34 mouse cellular contexts compared by ENCODE assay signal in genomic region chr14:54796760-54797159, GRCm38 (mm10). TPM values are rescaled to one million over a fixed set of nuclear protein-coding genes. Genes with fewer than 3 reads are reported as not detected.
"Had no signal": no experiment of that assay in that cellular context is flagged by ENCODE, and none has a peak within 500 bp of the region (broad histone marks: within the 10 kb centered on the region; RNA-seq: fewer than 3 reads in every experiment).

No protein-coding gene starts in this region.

- DNase-seq: cerebellum, adult 9-11 months; cerebellum, postnatal 10 days; cerebellum, postnatal 14 days; cerebellum, postnatal 25 days; cerebellum, postnatal 36 days; embryo, embryonic 11 days; forebrain, postnatal 0 days; gastrocnemius, adult 2 months; gastrocnemius, postnatal 10 days; gastrocnemius, postnatal 14 days; gastrocnemius, postnatal 25 days; gastrocnemius, postnatal 36 days; heart, adult 18-20 months; heart, adult 2 months had no signal

- H3K4me3 ChIP-seq: embryonic facial prominence, embryonic 10.5 days; embryonic facial prominence, embryonic 12.5 days; embryonic facial prominence, embryonic 13.5 days; embryonic facial prominence, embryonic 15.5 days; erythroblast, embryonic 14.5 days; forebrain, embryonic 10.5 days; forebrain, embryonic 12.5 days; forebrain, embryonic 13.5 days; forebrain, embryonic 15.5 days; gastrocnemius, adult 2 months; heart, adult 2 months had no signal

- H3K4me2 ChIP-seq: embryonic facial prominence, embryonic 12.5 days; embryonic facial prominence, embryonic 13.5 days; embryonic facial prominence, embryonic 15.5 days; forebrain, embryonic 12.5 days; forebrain, embryonic 13.5 days; forebrain, embryonic 15.5 days had no signal

- H3K9ac ChIP-seq: embryonic facial prominence, embryonic 12.5 days; embryonic facial prominence, embryonic 13.5 days; embryonic facial prominence, embryonic 15.5 days; forebrain, embryonic 12.5 days; forebrain, embryonic 13.5 days; forebrain, embryonic 15.5 days; forebrain, postnatal 0 days had no signal

- H3K36me3 ChIP-seq: embryonic facial prominence, embryonic 10.5 days; embryonic facial prominence, embryonic 12.5 days; embryonic facial prominence, embryonic 13.5 days; embryonic facial prominence, embryonic 15.5 days; forebrain, embryonic 10.5 days; forebrain, embryonic 12.5 days; forebrain, embryonic 15.5 days had no signal

- ATAC-seq: forebrain, embryonic 13.5 days; forebrain, embryonic 14.5 days; forebrain, embryonic 15.5 days; forebrain, embryonic 16.5 days; forebrain, postnatal 0 days had no signal

- H3K4me1 ChIP-seq: embryonic facial prominence, embryonic 10.5 days; embryonic facial prominence, embryonic 12.5 days; embryonic facial prominence, embryonic 13.5 days; embryonic facial prominence, embryonic 15.5 days; forebrain, embryonic 10.5 days; forebrain, embryonic 12.5 days; forebrain, embryonic 13.5 days; forebrain, embryonic 15.5 days had no signal

- H3K9me3 ChIP-seq: embryonic facial prominence, embryonic 10.5 days; embryonic facial prominence, embryonic 12.5 days; embryonic facial prominence, embryonic 13.5 days; embryonic facial prominence, embryonic 15.5 days; forebrain, embryonic 10.5 days; forebrain, embryonic 12.5 days; forebrain, embryonic 13.5 days; forebrain, embryonic 15.5 days had no signal

- H3K27ac ChIP-seq: embryonic facial prominence, embryonic 10.5 days; embryonic facial prominence, embryonic 12.5 days; embryonic facial prominence, embryonic 13.5 days; embryonic facial prominence, embryonic 15.5 days; forebrain, embryonic 10.5 days; forebrain, embryonic 12.5 days; forebrain, embryonic 13.5 days; forebrain, embryonic 15.5 days; gastrocnemius, adult 2 months; heart, adult 2 months had no signal

- H3K27me3 ChIP-seq: embryonic facial prominence, embryonic 12.5 days; embryonic facial prominence, embryonic 15.5 days; forebrain, embryonic 12.5 days; forebrain, embryonic 13.5 days; forebrain, embryonic 15.5 days had no signal

RNA-seq across cellular contexts. Expression of gene Rnf212b, which starts 17.2 kb away (rescaled TPM):
- total RNA-seq: common myeloid progenitor, adult 5-6 weeks; forebrain, postnatal 0 days; gastrocnemius, postnatal 10 days; gastrocnemius, postnatal 4 days; granulocyte monocyte progenitor cell, adult 5-6 weeks; heart, adult 2 months had no signal
- polyA plus RNA-seq: cortical plate, adult 2 months; embryonic facial prominence, embryonic 10.5 days; embryonic facial prominence, embryonic 11.5 days; embryonic facial prominence, embryonic 12.5 days; embryonic facial prominence, embryonic 13.5 days; embryonic facial prominence, embryonic 14.5 days; embryonic facial prominence, embryonic 15.5 days; erythroblast, embryonic 14.5 days; forebrain, embryonic 10.5 days; forebrain, embryonic 11.5 days; forebrain, embryonic 12.5 days; forebrain, embryonic 13.5 days; forebrain, embryonic 14.5 days; forebrain, embryonic 15.5 days; forebrain, embryonic 16.5 days; forebrain, postnatal 0 days; frontal cortex, adult 2 months; gonadal fat pad, adult 2 months had no signal
